Mouse (Mus musculus) embryonic stem cell, embryonic (primary cell): ENCODE measurements around the gene Zbtb46.

Source experiments
- CTCF ChIA-PET, 4 experiments: fragments of 300-600 bp in 2 of 4; fragments of 350-600 bp in 2 of 4; sonication (Branson Sonifier 250); formaldehyde crosslinking; loops; one replicate each; lab custom pipeline; 2022; ENCODE audit warnings: inconsistent platforms in 2 of 4; lab: Charles Lee
- POLR2A ChIA-PET, 4 experiments: fragments of 300-600 bp in 2 of 4; fragments of 350-600 bp in 2 of 4; sonication (Branson Sonifier 250); formaldehyde crosslinking; loops; one replicate each; lab custom pipeline; 2022; ENCODE audit warnings: antibody characterized with exemption in 4 of 4, inconsistent platforms in 1 of 4; lab: Charles Lee

The Zbtb46 gene

DNA sequence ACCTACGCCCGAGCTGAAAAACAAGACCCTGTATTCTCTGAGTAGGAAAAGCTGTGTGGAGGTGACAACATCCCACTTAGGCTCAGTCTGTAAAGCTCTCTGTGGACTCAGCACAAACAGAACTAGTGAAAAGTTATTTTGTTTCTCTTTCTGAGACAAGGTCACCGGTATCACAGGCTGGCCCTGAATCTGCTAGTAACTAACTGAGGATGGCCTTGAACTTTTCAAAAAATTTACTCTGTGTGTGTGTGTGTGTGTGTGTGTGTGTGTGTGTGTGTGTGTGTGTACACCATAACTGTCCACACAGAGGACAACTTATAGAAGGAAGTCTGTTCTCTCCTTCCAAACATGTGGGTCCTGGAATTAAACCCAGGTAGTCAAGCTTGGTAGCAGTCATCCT lies 65.1 kb downstream of the Zbtb46 start:
- ChIA-PET CTCF (interaction anchor here in 3 of 4 experiments (0.6 to 2.1 kb wide), 9 partner anchors 24 to 312 kb away, joined by 3 to 12 read pairs (median 4); partner anchors contain the start of gene Tpd52l2 (in 1 of the 3)), POLR2A (interaction anchor here in 1 of 4 experiments (1.2 kb wide), 1 partner anchor 161 kb away, joined by 4 read pairs; no protein-coding TSS in a partner anchor)

DNA sequence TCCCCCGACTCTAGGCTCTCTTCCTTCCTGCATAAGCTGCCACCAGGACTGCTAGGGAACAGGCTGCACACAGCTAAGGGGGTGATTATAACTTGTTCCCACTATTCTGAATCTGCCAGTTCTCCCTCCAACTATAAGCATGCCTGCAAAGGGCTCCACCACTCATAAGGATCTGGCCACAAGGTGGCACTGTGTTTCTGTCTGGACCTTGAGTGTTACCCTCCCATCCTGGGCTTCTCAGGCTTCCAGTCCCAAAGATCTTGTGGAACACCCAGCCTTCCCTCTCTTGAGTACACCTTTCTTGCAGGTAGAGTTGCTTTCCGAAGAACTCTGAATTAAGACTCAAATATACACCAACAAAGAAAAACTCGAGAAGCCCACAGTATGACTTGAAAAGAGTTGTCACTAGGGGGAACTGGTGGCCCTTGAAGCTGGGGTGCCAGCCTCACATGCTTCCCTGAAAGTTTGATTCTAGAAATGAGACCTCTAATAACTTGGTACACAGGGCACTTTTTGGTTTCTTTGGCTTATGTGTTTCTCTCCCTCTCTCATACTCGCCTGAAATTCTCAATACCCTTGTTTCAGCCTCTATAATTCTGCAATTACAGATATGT lies 66.5 kb downstream of the Zbtb46 start:
- CTCF ChIA-PET, result interaction anchor here (0.6 to 2.1 kb wide), 24 partner anchors 12 to 286 kb away, joined by 3 to 12 read pairs (median 4); partner anchors contain the start of genes Fndc11 (in 2 of the 4), Tpd52l2 (in 2 of the 4), Abhd16b (in 1 of the 4) and Arfrp1 (in 1 of the 4)
- POLR2A ChIA-PET, result interaction anchor here in 2 of 4 experiments (1.2 to 1.3 kb wide), 2 partner anchors 128 to 207 kb away, joined by 3 read pairs; partner anchors contain the start of genes Dnajc5 (in 1 of the 2) and Samd10 (in 1 of the 2)

DNA sequence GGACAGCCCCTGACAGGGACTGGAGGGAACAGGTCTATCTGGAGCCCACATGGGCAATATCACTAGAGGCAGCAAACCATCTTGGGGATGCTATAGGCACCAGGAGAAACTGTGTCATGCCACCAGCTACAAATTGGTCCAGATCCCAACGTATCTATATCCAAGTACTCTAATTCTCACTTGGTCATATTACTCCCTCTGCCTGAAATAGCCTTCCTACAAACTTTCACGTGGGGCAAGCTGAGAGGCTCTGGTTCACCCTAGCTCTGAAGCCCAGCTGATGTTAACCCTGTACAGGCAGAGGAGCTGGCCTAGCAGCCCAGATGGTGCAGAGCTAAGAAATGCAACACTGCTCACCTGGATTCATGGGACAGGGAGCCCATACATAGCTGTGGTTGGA lies 67.7 kb downstream of the Zbtb46 start:
- ChIA-PET CTCF (interaction anchor here (0.5 to 1.8 kb wide), 14 partner anchors 10 to 287 kb away, joined by 3 to 10 read pairs (median 4); partner anchors contain the start of genes Abhd16b (in 1 of the 4), Ppdpf (in 1 of the 4) and Tpd52l2 (in 1 of the 4)), POLR2A (interaction anchor here in 2 of 4 experiments (1.2 to 1.4 kb wide), 3 partner anchors 129 to 210 kb away, joined by 3 read pairs; partner anchors contain the start of genes Dnajc5 (in 1 of the 2) and Samd10 (in 1 of the 2))

DNA sequence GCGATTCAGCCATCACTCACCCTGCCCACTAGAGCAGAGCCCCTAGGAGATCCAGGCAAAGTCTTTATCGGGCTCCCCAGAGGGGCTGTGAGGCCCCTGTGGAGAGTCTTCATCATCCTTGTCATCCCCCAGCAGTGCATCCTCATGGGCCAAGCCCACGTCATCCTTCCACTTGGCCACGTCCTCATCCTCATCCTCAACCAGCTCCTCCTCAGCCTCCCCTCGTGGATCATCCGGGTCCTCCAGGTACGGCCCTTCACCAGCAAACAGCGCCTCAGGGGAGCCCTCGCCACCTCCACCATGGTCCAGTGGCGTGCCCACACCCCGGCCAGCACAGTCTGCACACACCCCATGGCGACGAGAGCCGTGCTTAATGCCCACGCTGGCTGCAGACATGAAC lies 68.2 kb downstream of the Zbtb46 start:
- ChIA-PET CTCF (interaction anchor here (0.6 to 1.8 kb wide), 10 partner anchors 10 to 288 kb away, joined by 3 to 10 read pairs (median 4); partner anchors contain the start of genes Abhd16b (in 1 of the 4) and Tpd52l2 (in 1 of the 4)), POLR2A (interaction anchor here in 2 of 4 experiments (0.7 to 1.4 kb wide), 2 partner anchors 210 kb away, joined by 3 read pairs; no protein-coding TSS in a partner anchor)

DNA sequence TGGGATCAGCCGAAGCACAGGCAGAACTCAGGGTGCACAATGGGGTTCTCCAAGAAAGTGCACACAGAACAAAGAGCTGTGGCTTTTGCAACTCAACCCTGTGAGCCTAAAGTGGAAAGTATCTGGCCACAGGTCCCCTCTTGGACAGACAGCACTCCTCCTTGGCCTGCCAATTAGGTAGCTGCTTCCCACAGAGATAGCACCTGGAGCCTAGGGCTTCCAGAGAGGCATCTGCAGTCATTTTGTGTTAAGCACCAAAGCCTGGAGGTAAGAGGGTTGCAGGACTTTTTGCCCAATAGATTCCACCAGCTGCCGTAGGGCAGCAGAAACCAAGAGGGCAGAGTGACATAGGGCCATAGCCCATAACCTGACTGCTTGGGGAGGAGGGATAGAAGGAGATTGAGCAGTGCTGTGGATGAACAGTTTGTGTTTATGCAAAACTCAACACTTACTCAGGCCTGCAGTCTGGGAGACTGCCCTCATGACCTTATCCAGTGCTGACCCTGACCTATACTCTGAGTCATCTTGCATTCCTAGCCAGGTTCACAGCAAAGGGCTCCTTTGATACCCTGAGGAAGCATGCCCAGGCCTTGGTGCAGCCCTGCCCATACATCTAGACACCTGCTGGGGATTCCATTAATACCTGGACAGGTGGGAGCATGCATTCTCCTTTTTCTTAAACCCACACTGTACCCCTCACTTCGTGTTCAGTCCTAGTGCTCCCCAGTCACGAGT lies 68.9 kb downstream of the Zbtb46 start:
- ChIA-PET CTCF (interaction anchor here (0.7 to 1.9 kb wide), 12 partner anchors 12 to 291 kb away, joined by 3 to 8 read pairs (median 4); partner anchors contain the start of gene Tcea2 (in 1 of the 4)), POLR2A (interaction anchor here in 3 of 4 experiments (0.7 to 1.5 kb wide), 4 partner anchors 15 to 211 kb away, joined by 3 to 4 read pairs (median 4); no protein-coding TSS in a partner anchor)

DNA sequence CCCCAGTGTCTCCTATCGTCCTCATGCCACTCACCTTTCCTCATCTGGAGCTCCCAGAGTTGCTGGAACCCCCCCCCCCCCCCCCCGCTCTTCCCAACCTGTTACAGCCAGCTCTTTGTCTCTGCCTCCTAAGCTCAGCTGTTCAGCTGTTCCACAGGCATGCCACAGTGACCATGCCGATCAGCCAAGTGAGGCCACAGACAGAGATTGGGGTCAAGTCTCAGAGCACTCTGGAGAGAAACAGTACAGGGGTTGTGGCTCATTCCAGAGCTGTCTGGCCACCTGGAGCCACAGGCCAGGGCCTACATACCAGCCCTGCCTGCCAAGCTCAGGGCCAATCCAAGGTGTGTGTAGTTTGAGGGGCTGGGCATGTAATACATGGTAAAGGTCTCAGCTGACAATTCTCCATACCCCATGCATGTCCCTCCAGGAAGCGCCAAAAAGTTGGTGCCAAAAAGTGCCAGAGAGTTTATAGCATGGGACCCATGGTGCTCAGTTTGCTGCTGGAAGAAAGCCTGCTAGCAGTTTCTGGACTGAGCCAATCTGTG lies 72.5 kb downstream of the Zbtb46 start:
- POLR2A ChIA-PET, result interaction anchor here in 2 of 4 experiments (0.6 to 2.2 kb wide), 6 partner anchors 10 to 213 kb away, joined by 3 to 8 read pairs (median 3); no protein-coding TSS in a partner anchor
- CTCF ChIA-PET, result interaction anchor here (0.6 to 1.5 kb wide), 5 partner anchors 17 to 182 kb away, joined by 3 to 4 read pairs (median 3); no protein-coding TSS in a partner anchor

DNA sequence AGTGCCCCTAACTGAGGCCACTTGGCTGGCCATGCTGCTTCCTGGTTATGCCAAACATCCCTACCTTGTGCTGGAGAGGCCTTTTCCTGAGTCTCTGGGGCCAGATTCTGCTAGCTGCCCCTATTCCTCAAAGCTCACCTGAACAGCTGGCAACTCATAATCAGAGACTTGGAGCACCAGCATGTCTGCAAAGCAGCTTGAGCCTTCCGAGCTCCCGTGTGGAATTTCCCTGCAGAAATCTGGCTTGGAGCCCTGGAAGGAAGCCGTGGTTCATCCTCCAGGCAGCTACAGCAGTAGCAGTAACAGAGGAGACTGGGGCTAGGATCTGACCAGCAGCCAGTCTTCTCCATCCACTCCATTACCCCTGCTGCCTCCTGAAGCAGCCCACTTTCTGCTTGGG lies 73.3 kb downstream of the Zbtb46 start:
- ChIA-PET CTCF (interaction anchor here in 2 of 4 experiments (0.6 to 2.6 kb wide), 4 partner anchors 16 to 209 kb away, joined by 3 to 8 read pairs (median 4); no protein-coding TSS in a partner anchor), POLR2A (interaction anchor here in 3 of 4 experiments (0.5 to 2.2 kb wide), 9 partner anchors 9 to 214 kb away, joined by 3 to 8 read pairs (median 3); partner anchors contain the start of gene Prpf6 (in 1 of the 3))

DNA sequence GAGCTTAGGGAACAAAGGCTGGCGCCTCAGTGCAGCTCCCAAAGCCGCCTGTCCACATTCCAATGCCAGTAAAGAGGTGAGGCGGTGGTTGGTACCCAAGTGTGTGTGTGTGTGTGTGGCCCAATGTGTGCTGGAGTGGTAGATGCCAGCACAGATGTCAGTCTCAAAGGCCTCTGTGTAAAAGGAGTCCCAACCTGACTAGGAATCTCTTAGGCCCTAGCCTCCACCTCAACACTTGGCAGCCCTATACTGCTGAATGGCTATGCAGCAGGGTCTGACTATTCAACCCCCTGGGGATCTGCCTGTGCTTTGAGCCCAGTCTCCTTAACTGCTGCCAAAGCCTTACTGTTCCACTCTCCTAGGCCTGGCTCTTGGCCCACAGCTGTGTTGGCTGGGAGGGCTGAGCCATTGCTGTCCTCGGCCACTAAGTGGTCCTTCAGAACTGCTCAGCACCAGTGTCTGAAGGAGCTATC lies 74.3 kb downstream of the Zbtb46 start:
- CTCF ChIA-PET, result interaction anchor here in 1 of 4 experiments (0.6 to 2.6 kb wide), 3 partner anchors 15 to 198 kb away, joined by 3 to 8 read pairs (median 3); partner anchors contain the start of gene Ppdpf
- POLR2A ChIA-PET, result interaction anchor here in 2 of 4 experiments (0.5 to 1.5 kb wide), 9 partner anchors 19 to 266 kb away, joined by 3 to 5 read pairs (median 3); partner anchors contain the start of genes Arfrp1 (in 1 of the 2), Prpf6 (in 1 of the 2) and Zgpat (in 1 of the 2)

DNA sequence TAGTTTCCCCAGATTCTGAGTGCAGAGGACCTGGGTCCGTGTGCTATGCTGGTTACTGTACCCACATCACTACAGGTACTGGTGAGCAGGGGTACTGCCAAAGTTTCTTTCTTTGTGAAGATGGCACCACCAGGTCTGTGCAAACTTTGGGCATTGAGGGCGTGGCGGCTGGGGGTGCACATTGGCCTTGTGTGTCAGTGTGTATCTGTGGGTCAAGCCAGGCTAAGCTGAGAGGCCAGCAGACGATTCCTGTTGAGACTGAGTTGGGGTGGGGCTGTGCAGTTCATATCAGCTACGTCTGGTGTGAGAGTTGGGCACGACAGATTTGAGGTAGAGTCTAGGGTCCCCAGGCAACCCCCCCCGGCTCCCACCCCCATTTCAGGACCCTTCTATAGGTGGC lies 74.8 kb downstream of the Zbtb46 start:
- POLR2A ChIA-PET, result interaction anchor here in 2 of 4 experiments (0.6 to 1.5 kb wide), 6 partner anchors 18 to 266 kb away, joined by 3 to 4 read pairs (median 4); partner anchors contain the start of genes Arfrp1 (in 1 of the 2) and Zgpat (in 1 of the 2)
- CTCF ChIA-PET, result interaction anchor here in 1 of 4 experiments (0.6 to 2.6 kb wide), 2 partner anchors 14 to 197 kb away, joined by 3 to 8 read pairs; partner anchors contain the start of gene Ppdpf

DNA sequence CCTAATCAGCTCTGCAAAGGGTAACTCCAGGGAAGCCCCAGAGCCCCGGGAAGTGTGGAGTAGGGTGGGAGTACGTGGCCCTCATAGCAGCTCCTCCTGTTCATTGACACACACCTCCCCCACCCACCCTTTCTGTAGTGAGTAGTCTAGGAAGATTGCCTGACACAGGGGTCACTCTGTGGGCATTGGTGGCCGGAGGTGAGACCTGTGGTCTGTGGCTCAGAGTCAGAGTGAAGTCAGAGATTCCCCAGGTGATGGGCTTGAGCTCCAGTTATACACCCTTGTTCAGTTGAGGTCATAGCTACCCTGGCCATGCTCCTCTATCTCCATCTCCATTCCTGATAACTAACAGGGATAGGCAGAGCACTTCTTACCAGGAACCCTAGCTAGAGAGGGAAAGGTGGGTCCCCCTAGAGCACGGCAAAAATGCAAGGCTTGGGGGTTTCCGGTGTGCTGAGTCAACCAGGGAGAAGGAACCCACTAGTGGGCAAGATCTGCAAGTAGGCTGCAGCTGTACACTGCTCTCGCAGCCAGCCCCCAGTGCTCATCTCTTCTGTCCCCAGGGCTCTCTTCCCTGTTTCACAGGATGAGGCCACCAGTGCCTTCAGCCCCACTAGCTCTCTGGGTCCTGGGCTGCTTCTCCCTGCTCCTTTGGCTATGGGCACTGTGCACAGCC lies 77.5 kb downstream of the Zbtb46 start:
- ChIA-PET CTCF (interaction anchor here in 1 of 4 experiments (0.6 kb wide), 1 partner anchor 10 kb away, joined by 4 read pairs; no protein-coding TSS in a partner anchor), POLR2A (interaction anchor here in 2 of 4 experiments (0.7 to 1.8 kb wide), 4 partner anchors 138 to 201 kb away, joined by 3 to 4 read pairs (median 3); partner anchors contain the start of gene Dnajc5 (in 1 of the 2))

DNA sequence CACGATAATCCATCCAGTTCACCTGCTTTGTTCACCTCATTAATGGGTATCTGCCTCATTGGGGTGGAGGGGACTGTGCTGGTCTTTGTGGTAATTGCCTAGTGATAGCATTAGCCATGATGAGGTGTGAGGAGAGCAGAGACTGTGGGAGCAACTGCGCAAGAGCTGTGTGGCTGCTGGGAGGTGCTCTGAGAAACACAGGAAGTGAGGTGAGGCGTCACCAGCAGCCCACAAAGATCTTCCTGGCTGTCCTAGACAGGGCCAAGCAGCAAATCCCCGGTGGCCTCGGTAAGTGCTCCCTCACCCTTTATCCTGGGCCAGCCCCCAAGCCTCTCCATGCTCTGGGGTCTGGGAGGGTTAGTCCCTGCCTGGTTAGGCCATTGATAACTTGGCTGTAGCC lies 78.1 kb downstream of the Zbtb46 start:
- ChIA-PET CTCF (interaction anchor here in 1 of 4 experiments (0.6 kb wide), 1 partner anchor 11 kb away, joined by 4 read pairs; no protein-coding TSS in a partner anchor), POLR2A (interaction anchor here in 2 of 4 experiments (1.2 to 1.8 kb wide), 2 partner anchors 188 to 202 kb away, joined by 3 to 4 read pairs; no protein-coding TSS in a partner anchor)

DNA sequence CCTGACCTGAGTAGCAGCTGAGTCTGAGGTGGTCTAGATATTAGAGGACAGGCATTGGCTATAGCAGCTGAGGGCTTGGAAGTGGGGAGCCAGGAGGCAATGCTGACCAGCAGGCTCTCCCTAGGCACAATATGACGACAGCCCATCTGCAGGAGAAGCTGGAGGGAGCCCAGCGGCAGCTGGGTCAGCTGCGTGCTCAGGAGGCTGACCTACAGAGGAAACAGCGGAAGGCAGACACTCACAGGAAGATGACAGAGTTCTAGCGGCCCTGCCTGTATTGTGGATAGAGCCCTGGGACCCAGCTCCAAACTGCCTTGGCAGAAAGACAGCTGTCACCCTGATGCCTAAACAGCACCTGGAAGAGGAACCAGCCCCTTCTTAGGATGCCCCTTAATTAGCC lies 79.0 kb downstream of the Zbtb46 start:
- POLR2A ChIA-PET, result interaction anchor here in 3 of 4 experiments (0.6 to 1.2 kb wide), 3 partner anchors 15 to 112 kb away, joined by 3 to 4 read pairs (median 3); partner anchors contain the start of genes Arfrp1 (in 2 of the 3) and Zgpat (in 1 of the 3)
- CTCF ChIA-PET, result interaction anchor here in 1 of 4 experiments (0.9 kb wide), 1 partner anchor 10 kb away, joined by 3 read pairs; no protein-coding TSS in a partner anchor

DNA sequence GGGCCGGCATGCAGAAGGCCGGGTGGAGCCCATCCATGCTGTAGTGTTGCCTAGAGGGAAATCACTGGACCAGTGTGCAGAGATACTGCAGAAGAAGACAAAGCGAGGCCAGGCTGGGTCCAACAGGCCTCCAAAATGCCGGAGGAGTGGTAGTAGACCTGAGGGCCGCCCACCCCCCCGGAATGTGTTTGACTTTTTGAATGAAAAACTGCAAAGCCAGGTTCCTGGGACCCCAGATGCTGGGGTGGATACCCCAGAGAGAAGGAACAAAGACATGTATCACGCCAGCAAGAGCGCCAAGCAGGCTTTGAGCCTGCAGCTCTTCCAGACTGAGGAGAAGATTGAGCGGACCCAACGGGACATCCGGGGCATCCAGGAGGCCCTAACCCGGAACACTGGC lies 79.4 kb downstream of the Zbtb46 start, which contains the start of gene Lime1:
Gene Lime1, plus strand, starts transcription at position 301 of the 400 bp plus-strand sequence.
- POLR2A ChIA-PET, result interaction anchor here in 3 of 4 experiments (0.6 to 1.2 kb wide), 5 partner anchors 9 to 113 kb away, joined by 3 to 4 read pairs (median 3); partner anchors contain the start of genes Arfrp1 (in 2 of the 3) and Zgpat (in 1 of the 3)
- CTCF ChIA-PET, result interaction anchor here in 1 of 4 experiments (0.9 kb wide), 2 partner anchors 10 to 79 kb away, joined by 3 read pairs; no protein-coding TSS in a partner anchor

DNA sequence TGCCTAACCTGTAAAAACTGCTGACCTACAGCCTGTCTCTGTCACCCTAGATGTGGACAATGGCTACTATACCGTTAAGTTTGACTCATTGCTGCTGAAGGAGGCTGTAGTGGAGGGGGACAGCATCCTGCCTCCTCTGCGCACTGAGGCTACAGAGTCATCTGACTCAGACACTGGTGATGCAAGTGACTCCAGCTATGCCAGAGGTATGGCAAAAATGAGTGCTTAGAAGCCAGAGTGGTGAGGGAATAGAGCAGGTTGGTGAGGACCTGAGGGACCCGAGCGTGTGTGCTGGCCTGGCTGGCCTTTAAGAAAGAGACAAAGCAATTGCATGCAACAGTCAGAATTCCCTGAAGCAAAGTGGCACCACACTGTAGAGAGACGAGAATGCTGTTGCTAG lies 80.5 kb downstream of the Zbtb46 start:
- CTCF ChIA-PET, result no interaction called here
- POLR2A ChIA-PET, result interaction anchor here in 2 of 4 experiments (1.0 to 1.2 kb wide), 2 partner anchors 13 to 141 kb away, joined by 3 read pairs; partner anchors contain the start of gene Arfrp1 (in 1 of the 2)

DNA sequence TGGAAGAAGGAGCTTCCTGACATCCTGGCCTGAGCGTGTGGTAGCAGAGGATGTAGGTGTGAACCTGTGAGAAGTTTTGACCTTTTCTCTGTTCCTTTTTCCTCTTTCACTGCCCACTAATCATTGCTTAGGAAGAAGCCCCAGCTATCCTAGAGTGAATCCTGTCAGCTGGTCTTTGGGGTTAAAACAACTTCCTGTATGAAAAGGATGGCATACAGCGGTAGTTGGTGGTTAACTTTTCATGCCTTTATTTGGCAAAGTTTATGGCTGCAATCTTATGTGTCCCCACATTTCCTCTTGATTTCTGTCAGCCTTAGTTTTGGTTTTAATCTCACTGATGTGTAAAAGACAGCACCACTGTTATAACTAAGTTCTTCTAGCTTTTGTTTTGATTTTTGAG lies 82.0 kb downstream of the Zbtb46 start:
- CTCF ChIA-PET, result no interaction called here
- POLR2A ChIA-PET, result interaction anchor here in 2 of 4 experiments (0.8 to 2.7 kb wide), 4 partner anchors 9 to 224 kb away, joined by 3 to 9 read pairs (median 6); partner anchors contain the start of genes Arfrp1 (in 1 of the 2) and Zgpat (in 1 of the 2)
